Mouse (Mus musculus): Measurements from ENCODE around the gene Gm5617. TPM values are rescaled to one million over a fixed set of nuclear protein-coding genes. Genes with fewer than 3 reads are reported as not detected.
A peak's percentile ranks its signal among the peaks of the same experiment; 100 is the strongest.
"Not testable (repeated sequence)": the region's sequence is repeated elsewhere in the genome, so short reads cannot be mapped to it uniquely, and the experiment has no call there.

Gene Gm5617
- total RNA-seq (2021) = 10 to 100 TPM; 13.8 to 24.5 TPM
- long read RNA-seq, experiment 1, transcript Gm5617-201 (1 exons, 531 nt) = major isoform, 20 of 20 reads
- long read RNA-seq, experiment 1, partial matches to known transcripts = 0 of 20 reads
- long read RNA-seq, experiment 1, other reads (novel, unspliced or antisense) = 0 of 20 reads
- long read RNA-seq, experiment 2, transcript Gm5617-201 (1 exons, 531 nt) = major isoform, 10 of 10 reads
- long read RNA-seq, experiment 2, partial matches to known transcripts = 0 of 10 reads
- long read RNA-seq, experiment 2, other reads (novel, unspliced or antisense) = 0 of 10 reads

DNA sequence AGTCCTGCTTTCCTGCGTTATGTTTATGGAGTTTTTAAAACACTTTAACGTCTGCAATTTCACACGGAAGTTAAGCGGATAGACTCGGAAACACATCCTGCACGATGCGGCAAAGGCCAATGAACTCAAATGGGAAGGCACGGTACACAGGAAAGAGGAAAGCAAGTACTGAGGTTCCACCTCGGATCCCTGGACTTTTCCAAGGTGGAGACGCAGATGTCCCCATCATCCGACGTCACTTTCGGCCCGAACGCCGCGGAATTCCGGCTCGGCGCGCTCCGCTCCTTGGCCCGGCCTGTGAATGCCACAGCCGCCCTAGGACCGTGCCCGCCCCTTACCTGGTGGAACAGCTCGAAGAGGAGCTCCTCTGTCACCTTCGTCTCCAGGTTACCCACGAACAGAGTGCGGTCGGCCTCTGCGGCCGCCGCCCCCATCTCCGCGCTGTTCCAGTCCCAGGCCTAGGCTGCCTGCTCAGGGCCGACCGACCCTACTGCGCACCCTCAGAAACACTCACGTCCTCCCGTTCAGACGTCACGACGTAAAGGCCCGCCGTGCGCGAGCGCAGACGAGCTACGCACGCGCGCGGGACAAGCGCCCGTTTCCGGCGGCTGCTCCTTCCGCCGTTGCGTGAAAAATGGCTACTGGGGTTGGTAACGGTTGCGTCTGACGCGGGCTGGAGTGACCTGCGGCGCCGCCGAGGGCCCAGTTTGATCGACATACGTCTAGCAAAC is at the start of gene Gm5617, which contains the start of gene Rbm7:
Gm5617 (plus strand) TSS at position 626 of the 731 bp plus-strand sequence.
Rbm7 (minus strand) TSS at position 483 of the 731 bp plus-strand sequence.
- peak; percentile 86 to 95 for DNase-seq (ENCODE audit: low spot score in 2 of 2)

DNA sequence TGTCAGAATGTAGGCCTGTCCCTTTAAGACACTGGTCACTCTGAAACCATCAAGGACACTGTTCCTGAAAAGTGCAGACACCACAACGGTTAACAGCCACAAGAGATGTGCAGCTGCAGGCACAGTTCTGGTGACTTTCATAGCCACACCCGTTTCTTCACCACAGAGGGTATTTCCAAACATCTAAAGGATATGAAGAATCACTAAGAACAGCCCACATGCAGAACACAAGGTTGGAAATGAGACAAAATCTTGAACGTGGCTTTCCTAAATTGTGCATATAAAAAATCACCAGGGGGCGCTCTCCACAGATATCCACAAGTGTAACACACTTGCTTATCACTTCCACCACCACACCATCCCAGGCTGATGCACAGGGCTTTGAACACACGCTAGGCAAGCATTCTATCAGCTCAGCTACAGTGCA is 47.4 kb upstream of the Gm5617 start:
- peak in 1 of 2 experiments; percentile 15 for DNase-seq (ENCODE audit: low spot score in 2 of 2)

DNA sequence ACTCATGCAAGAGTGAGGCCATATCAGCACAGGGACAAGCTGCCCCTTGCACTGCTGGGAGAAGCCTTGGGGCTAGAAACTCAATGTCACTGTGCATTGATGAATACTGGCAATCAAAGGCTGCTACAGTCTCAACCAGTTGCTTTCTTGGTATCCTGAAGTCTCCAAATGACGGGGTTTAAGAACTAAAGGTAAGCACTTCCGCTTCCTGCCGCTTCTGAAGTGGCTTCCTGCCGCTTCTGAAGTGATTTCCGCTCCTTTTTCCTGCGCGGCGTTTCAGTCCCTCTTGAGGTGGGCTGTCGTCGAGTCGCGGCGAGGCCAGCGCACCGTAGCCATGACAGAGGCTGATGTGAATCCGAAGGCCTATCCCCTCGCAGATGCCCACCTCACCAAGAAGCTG is 45.2 kb upstream of the Gm5617 start:
- no peak for DNase-seq (ENCODE audit: low spot score in 2 of 2)

DNA sequence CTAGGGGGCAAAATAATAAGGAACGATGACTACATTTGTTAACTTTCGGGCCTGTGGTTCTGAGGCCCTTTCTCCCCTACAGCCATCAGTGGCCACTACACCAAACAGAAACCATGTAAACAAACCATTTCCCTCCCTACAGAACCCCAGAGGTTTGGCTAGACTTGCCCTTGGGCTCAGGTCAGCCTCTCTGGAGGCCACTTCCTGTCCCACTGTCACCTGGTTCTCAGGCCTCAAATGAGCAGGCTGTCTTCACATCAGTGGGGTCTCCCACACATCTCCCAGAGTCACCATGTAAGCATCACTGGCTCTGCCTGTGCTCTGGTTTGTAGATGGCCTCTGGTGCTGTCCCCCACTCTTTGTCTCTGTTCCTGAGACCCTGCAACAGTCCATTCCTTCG is 39.3 kb upstream of the Gm5617 start:
- DNase-seq (ENCODE audit: low spot score in 2 of 2) = no peak

DNA sequence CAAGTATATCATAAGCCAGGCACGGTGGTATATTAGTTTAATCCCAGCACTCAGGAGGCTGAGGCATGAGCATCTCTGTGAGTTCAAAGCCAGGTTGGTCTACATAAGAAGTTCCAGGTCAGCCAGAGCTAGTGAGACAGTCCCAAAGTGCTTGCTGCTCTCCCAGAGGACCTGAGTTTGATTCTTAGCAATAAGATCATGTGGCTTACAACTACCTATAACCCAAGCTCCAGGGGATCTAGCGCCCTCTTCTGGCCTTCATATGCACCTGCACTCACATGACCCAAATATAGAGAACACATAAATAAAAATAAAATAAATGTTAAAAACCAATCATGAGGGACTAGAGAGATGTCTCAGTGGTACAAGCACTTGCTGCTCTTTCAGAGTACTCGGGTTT is 36.4 kb upstream of the Gm5617 start:
- DNase-seq (ENCODE audit: low spot score in 2 of 2) = no peak

DNA sequence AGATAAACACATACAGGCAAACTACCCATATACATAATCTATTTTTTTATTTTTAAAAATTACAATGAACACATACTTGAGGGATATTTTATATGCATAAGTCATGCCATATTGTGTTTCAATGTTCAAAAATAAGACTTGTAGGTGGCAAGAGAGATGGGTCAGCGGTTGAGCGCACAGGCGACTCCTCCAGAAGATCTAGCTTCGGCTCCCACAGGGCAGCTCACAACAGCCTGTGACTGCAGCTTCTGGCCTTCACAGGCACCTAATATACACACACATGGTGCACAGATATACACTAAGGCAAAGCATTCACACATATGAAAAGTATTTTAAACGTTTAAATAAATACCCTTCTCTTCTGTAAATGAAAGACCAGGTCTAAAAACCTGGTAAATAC is 35.9 kb upstream of the Gm5617 start:
- no peak for DNase-seq (ENCODE audit: low spot score in 2 of 2)

DNA sequence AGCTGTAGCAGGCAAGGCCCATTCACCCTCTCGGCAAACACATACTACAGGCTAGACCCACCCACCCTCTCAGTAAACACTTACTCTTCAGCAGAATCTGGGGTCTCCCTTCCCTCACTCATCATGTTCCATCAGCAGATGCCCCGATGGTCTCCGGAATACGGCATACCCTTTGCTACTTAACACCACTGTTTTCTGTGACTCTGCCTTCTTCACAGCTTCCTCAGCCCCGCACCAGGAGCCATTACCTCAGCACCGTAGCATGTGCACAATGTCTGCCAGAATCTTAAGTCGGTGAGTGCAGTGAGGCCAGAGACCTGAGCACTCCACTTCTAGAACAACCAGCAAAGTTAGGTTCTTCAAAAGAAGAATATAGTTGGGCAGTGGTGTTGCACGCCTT is 34.5 kb upstream of the Gm5617 start:
- no peak for DNase-seq (ENCODE audit: low spot score in 2 of 2)

DNA sequence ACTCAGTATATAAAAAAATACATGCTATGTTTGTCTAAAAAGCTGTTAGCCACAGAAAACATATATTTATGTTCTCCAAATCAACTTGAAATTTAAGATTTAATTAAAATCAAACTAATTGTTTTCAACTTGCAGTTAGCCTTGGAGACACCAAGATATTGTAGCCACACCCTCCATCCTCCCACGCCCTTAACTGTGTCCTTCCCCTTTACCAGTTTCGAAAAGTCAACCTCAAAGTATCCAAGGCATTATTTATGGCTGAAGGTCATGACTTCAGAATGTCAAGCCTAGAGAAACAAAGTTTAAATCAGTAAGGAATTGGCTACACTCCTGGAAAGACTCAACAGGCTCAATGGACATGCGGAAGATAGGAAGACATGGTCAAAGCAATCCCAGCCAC is 33.7 kb upstream of the Gm5617 start:
- no peak for DNase-seq (ENCODE audit: low spot score in 2 of 2)

DNA sequence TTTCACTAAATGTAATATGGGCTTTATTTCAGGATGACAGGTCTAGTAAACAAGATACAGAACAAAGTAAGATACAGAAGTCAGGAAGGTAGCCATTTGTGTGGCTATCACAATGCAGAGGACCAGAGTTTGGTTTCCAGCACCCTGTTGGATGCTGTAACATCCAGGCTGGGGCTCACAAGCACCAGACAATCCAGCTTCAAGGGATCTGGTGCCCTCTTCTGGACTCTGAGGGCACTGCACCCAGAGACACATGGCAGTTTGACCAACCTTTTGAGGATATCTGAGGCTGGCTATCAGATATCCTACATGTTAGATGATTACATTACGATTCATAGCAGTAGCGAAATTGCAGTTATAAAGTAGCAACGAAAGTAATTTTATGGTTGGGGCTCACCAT is 29.6 kb upstream of the Gm5617 start:
- no peak for DNase-seq (ENCODE audit: low spot score in 2 of 2)

DNA sequence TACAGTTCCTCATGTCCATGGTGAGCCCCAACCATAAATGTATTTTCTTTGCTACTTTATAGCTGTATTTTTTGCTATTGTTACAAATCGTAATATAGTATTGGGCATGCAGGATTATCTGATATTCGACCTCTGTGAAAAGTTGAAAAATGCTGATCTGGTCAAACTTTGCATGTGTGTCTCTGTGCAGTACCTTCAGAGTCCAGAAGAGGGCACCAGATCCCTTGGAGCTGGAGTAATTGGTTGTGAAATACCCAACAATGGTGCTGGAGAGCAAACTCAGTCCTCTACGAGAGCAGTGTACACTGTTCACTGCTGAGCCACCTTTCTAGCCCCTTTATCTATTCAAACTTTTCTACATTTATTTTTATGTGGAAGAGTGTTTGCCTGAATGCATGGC is 28.4 kb upstream of the Gm5617 start:
- DNase-seq (ENCODE audit: low spot score in 2 of 2) = peak; percentile 37 to 63

DNA sequence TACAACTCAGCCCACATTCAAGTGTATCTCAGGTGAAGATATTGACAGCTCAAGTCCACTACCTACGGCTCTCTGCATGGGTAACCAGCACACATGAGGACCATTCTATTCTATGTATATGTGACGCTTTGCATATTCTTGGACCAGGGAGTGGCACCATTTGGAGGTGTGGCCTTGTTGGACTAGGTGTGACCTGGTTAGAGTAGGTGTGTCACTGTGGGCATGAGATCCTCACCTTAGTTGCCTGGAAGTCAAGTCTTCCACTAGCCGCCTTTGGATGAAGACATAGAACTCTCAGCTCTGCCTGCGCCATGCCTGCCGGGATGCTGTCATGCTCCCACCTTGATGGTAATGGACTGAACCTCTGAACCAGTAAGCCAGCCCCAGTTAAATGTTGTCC is 27.8 kb upstream of the Gm5617 start:
- not testable (repeated sequence) for DNase-seq (ENCODE audit: low spot score in 2 of 2)

DNA sequence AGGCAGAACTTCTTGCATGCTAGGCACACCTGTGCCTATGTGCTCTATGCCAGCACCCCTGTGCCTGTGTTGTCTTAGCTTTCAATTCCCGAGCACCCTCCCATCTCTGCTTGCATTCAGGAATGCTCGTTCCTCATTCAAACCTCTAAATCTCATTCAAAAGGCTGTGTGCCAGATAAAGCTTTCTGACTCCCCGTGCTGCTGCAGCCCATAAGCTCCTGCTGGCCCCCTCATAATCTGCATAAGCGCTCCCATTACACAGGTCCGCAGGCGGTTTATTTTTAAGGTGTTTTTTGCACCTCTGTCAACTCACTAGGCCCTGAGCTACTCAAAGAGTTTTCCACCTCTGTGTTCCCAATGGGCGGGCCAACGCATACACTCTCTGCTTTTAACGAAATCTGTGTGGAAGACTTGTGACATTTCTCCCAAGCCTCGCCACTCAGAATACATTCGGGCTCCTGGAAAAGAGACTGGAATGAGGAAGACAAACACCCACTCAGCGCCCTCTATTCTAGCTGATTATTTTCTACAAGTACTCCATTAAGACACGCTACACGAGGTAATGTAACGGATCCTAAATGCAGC is 22.7 kb upstream of the Gm5617 start:
- DNase-seq (ENCODE audit: low spot score in 2 of 2) = no peak

DNA sequence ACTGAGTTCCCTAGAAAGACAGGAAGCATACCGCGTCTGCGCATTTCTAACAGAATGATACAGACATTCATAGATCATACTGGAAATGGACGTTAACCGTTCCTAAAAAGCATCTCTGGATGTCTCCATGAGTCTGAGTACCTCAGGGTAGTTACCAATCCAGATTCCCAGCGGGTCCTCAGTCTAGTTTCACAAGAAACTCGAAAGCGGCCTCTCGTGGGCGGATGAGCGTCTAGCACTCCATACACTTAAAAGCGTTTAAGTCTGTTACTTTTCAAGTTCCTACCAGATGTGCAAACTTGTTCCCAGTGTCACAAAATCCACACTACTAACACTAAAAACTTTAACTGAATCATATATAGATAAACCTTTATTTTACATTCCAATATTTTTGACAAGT is 22.1 kb upstream of the Gm5617 start:
- no peak for DNase-seq (ENCODE audit: low spot score in 2 of 2)

DNA sequence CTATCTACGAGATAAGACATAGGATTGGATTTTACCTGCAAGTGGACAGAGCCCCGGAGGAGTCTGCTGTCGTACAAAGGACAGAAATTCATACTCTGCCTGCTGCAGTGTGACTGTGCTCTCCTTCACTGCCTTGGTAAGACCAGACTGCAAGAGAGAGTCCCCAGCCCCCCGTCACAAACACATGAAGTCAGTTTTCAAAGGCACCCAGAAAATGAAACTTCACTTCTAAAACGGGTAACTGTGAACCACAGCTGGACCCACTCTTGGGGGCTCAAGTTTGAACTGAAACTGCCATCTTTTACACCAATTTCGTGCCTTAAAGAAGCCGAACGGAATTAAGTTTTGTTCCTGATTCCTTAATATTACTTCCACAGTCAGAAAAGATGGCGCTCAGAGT is 20.9 kb upstream of the Gm5617 start:
- no peak for DNase-seq (ENCODE audit: low spot score in 2 of 2)

DNA sequence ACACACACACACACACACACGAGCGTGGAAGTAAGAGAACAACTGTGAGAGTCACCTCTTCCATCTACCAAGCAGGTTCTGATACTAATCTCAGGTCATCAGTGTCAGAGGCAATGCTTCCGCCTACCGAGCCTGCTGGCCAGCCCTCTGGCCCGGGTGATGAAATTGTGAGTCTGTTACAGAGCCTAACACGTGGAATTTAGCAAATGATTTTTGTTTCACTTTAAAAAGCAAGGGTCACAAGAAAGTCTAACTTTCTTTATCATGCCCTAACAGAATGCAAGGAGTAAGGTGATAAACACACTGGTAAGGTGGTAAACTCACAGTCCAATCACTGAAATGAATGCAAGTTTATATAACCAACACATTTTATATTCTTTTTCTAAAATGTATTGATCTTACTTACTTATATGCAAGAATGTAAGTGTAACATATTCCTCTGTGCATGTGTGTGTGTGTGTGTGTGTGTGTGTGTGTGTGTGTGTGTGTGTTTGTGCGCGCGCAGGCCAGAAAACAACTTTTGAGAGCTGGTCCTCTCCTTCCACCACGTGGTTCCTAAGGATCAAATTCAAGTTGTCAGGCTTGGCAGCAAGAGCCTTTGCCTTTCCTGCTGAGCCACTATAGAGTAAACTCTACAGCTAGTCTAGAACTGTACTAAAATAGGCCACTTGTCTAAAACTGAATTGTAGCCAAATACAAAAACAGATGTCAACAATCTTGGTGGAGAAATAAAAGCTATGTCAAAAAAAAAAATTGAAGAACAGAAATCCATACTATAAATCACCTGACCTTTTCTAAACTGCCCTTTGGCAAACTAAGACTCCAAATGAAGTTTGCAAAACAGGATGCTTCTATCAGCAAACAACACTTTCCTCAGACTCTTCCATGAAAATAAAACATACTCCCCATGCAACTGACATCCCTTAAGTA is 18.7 kb upstream of the Gm5617 start:
- no peak for DNase-seq (ENCODE audit: low spot score in 2 of 2)

DNA sequence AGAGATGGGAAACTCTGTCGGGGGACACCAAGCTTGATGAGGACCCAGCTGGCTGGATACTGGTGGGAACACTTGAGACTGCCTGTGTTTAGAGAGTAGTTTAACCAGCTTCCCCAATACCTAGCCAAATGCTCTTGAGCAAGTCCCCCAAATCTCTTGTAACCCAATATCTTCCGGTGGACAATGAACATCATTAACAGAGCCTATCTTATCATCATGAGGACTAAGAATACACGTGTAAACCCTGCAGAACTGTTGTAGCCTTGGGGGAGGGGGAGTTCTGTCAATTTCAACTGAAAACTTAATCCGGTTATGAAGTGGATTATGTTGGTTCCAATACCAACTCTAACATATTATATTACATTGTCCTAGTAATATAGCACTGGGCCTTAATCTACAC is 16.4 kb upstream of the Gm5617 start:
- no peak for DNase-seq (ENCODE audit: low spot score in 2 of 2)

DNA sequence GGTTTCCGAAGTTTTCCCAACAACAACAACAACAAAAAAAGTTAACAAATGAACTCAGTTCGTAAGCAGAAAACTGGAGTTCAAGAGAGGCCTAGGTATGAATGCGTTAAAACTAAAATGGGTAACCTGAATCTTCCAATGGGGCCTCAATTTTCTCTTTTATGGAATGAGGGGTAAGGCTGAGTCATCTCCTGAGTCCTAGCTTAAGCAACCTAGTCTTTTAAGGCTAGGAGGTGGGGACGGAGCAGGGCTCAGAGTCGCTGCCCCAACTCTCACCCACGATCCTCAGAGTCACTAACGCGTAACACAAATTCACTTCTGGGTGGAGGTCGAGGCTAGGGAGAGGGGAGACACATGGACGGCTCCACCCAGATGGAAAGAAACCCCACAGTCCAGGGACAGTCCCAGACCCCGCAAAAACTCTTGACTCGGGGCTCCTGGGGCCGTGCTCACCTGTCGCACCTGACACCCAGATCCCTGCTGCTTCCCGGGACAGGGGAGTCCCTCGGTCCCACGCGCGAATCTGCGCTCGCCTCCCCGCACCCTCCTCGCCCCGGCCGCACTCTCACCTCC is 15.3 kb upstream of the Gm5617 start:
- DNase-seq (ENCODE audit: low spot score in 2 of 2) = no peak

DNA sequence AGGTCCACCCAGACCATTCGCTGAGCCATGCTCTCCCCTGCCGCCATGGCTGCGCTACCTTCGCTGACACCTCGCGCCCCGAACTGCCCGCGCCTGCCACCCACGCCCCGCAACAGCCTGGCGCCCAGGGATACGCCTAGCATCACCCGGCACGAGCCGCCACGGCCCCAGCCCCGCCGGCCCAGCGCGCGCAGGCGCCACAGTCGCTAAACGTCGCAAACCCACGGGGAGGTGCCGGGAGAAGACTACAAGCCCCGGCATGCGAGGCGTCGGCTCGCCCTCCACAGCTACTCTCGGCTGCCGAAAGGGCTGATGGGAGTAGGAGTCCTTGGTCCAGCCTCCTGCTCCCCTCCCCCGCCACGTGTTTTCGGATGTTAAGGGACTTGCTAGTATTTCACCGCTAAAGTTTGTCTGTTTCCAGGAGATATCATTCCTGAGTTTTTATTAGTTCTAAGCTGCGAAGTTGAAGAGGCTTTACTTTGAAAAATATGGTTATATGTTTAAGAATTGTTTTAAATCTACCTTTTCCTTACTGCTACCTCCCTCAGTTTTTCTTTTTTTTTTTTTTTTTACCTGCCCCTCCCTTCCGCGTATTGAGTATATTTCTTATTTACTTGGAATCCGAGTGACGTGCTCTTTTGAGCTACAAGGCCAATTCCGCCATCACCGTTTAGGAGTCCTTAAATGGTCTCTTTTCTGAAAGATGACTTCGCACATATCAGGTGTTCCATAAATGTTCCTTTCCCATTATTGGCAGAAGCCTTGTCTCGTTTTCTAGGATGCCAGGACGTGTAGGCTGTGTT is 14.6 kb upstream of the Gm5617 start, which contains the start of gene Rexo2:
Rexo2 (minus strand) TSS at position 213 of the 803 bp plus-strand sequence.
- DNase-seq (ENCODE audit: low spot score in 2 of 2) = peak; percentile 84 to 94

DNA sequence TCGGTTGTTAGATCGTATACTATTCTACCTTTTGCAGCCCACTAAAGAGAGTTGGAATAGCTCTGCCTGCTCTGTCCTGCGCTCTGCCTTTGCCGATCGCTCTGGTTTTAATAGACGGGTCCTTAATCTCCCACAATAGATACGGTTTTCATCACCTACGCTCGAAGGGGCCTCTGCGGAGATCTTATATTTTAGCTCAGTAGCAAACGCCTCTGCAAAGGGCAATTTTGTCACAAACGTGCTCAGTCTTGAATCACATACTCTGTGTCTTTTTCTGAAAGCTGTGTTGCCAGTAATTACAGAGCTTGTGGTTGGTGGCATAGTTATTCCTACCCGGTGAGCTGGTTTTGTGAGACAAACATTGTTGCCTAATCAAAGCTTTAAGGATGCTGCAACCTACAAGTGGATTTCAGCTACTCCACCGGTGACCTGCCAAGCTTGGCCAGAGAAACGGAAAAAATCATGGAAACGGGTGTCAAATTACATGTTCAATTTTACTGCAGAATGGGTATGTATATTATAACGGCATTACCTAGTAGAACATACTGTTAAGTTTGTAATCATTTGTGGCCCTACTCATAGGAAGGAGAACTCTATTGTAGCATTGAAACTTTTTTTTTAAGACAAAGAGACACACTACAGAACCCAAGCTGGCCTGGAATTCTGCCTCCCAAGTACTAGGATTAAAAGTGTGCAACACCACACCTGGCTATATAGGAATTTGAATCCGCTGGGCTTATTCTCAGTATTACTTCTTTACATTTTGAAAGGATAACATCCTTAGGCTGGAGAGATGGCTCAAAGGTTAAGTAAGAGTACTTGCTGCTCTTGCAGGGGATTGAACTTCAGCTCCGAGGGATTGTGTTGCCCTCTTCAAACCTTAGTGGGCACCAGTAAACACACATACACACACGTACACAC is 13.8 kb upstream of the Gm5617 start:
- DNase-seq (ENCODE audit: low spot score in 2 of 2) = no peak
